Mouse (Mus musculus) forebrain, embryonic 15.5 days (tissue): ENCODE data around the gene Psmc3ip. TPM values are rescaled to one million over a fixed set of nuclear protein-coding genes. Genes with fewer than 3 reads are reported as not detected.

ENCODE experiments used
- ATAC-seq: fragments of 200-750 bp; cut with Nextera tagmentation; replicated peaks from 2 replicates; pipeline ENCODE4 v1.8.0; 2017; ENCODE audit warnings: mild to moderate bottlenecking, moderate TSS enrichment, moderate library complexity
- H3K27ac ChIP-seq: fragments of 300-500 bp; sonication (generic); replicated peaks from 2 replicates; pipeline ENCODE4 v1.5.1; 2015; ENCODE audit warnings: mild to moderate bottlenecking, inconsistent platforms
- H3K27me3 ChIP-seq: fragments of 300-500 bp; sonication (generic); 2 replicates; pipeline ENCODE4 v1.6.1; 2015; ENCODE audit warnings: inconsistent platforms
- H3K36me3 ChIP-seq: fragments of 300-500 bp; sonication (generic); 2 replicates; pipeline ENCODE4 v1.6.1; 2015; ENCODE audit warnings: mild to moderate bottlenecking, inconsistent platforms
- H3K4me1 ChIP-seq: fragments of 300-500 bp; sonication (generic); 2 replicates; pipeline ENCODE4 v1.6.1; 2015; ENCODE audit warnings: inconsistent platforms
- H3K4me2 ChIP-seq: fragments of 300-500 bp; sonication (generic); replicated peaks from 2 replicates; pipeline ENCODE4 v1.6.1; 2015; ENCODE audit warnings: mild to moderate bottlenecking, inconsistent platforms
- H3K4me3 ChIP-seq: fragments of 300-500 bp; sonication (generic); 2 replicates; pipeline ENCODE4 v1.5.1; 2015; ENCODE audit warnings: mild to moderate bottlenecking, inconsistent platforms
- H3K9ac ChIP-seq: fragments of 300-500 bp; sonication (generic); replicated peaks from 2 replicates; pipeline ENCODE4 v1.6.1; 2015; ENCODE audit warnings: mild to moderate bottlenecking, inconsistent platforms
- H3K9me3 ChIP-seq: fragments of 300-500 bp; sonication (generic); 2 replicates; pipeline ENCODE4 v1.6.1; 2016; ENCODE audit warnings: inconsistent platforms
- WGBS: fragments of 180-500 bp; shearing (Covaris S2); methylation state at CpG from one replicate; pipeline ENCODE4 v1.1.7; 2015; ENCODE audit warnings: mixed read lengths; 5-methylcytosine and 5-hydroxymethylcytosine counted together
- polyA plus RNA-seq: library from polyadenylated mRNA; unstranded; fragments of >200 nt; fragmentation: Nextera tagmentation; extraction: Ambion mirVana; gene quantifications from 2 replicates; pipeline ENCODE4 v1.2.1, GENCODE M21; 2015

Gene Psmc3ip
- polyA plus RNA-seq, 1 experiment from 2014 or later = 40.5 TPM

DNA sequence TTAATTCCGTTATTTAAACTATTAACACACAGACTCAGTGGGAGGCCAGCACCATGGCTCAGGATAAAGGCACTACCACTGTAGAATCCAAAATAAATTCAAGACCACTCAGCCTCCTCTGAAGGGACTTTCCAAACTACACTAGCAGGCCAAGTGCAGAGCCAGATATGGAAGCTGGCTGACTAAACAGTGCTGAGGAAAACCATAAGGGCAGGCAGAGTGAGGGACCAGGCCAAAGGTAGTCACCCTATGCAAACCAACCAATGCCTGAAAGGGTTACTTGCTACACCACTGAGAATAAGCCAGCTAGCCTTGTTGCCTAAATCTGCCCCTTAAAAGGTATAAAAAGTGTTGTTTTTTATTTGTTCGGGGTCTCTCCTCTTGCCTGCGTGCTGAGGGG, 16.9 kb upstream of the Psmc3ip start:
- H3K27me3 ChIP-seq = no peaks in the 10 kb centered on the region
- ATAC-seq = no peak
- no peak overlapping the region for H3K4me3 ChIP-seq
- H3K4me2 ChIP-seq = no peak overlapping the region
- WGBS = 84% methylated on average over 3 of the region's 3 CpGs
- H3K9ac ChIP-seq = no peak overlapping the region
- peaks cover 6% of the 10 kb centered on the region; the same call in 1 of the 2 replicates for H3K36me3 ChIP-seq
- no peaks in the 10 kb centered on the region for H3K9me3 ChIP-seq
- H3K27ac ChIP-seq = no peak overlapping the region
- peaks cover 25% of the 10 kb centered on the region for H3K4me1 ChIP-seq

DNA sequence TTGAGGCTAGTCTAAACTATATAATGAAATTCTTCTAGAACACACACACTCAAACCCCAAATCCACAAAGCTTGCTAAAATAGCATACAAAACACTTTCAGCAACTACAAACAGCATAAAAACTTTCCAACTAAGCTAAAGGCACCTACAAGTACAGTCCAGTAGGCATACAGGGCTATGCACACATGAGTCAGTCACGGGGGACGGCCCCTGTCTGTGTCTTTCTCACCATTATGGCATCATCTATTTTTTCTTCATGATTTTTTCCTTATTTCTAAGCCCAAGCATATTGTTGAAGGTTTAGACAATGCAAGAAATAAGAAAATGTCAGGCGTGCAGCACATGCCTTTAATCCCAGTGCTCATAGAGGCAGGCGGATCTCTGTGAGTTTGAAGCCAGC, 15.9 kb upstream of the Psmc3ip start:
- Histone ChIP-seq H3K9me3 (no peaks in the 10 kb centered on the region), H3K4me1 (peaks cover 22% of the 10 kb centered on the region), H3K36me3 (peaks cover 6% of the 10 kb centered on the region; the same call in 1 of the 2 replicates), H3K4me2 (no peak overlapping the region), H3K9ac (no peak overlapping the region), H3K27me3 (no peaks in the 10 kb centered on the region), H3K4me3 (no peak overlapping the region), H3K27ac (no peak overlapping the region)
- 87% methylated on average over 4 of the region's 4 CpGs for WGBS
- no peak for ATAC-seq

GRCm38 (mm10) chr11:101110708-101111107, 15.5 kb upstream of the Psmc3ip start:
- H3K9me3 ChIP-seq = no peaks in the 10 kb centered on the region
- H3K4me1 ChIP-seq = peaks cover 17% of the 10 kb centered on the region
- H3K9ac ChIP-seq = no peak overlapping the region
- H3K27me3 ChIP-seq = no peaks in the 10 kb centered on the region
- H3K4me2 ChIP-seq = no peak overlapping the region
- H3K36me3 ChIP-seq = peaks cover 7% of the 10 kb centered on the region; the same call in 1 of the 2 replicates
- WGBS = 75% methylated on average over 5 of the region's 5 CpGs
- H3K27ac ChIP-seq = no peak overlapping the region
- H3K4me3 ChIP-seq = no peak overlapping the region
- ATAC-seq = no peak

GRCm38 (mm10) chr11:101109351-101109750, 14.1 kb upstream of the Psmc3ip start:
- ATAC-seq = no peak
- WGBS = 54% methylated on average over 4 of the region's 4 CpGs
- no peaks in the 10 kb centered on the region for H3K9me3 ChIP-seq

DNA sequence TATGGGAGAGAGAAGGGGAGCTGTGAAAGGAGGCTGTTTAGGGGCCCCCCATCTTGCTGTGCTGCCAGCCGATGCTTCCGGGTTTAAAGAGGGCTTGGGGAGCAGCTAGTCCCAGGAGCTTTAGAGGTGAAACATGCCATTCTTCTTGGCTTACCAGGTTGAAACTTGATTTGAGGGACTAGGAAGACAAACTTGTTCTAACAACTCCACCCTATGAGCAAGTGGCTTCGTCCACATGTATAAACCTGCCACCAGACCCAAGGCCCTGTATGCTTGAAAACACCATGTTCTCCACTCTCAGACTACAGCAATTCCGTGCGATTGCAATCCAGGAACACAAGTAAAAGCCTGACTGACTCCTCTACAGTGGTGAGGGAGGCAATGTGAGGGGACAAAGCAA, 7.8 kb upstream of the Psmc3ip start:
- no peak overlapping the region for H3K27ac ChIP-seq
- H3K4me1 ChIP-seq = no peaks in the 10 kb centered on the region
- no peaks in the 10 kb centered on the region for H3K27me3 ChIP-seq
- no peaks in the 10 kb centered on the region for H3K9me3 ChIP-seq
- no peak overlapping the region for H3K9ac ChIP-seq
- no peak overlapping the region for H3K4me2 ChIP-seq
- H3K36me3 ChIP-seq = peaks cover 52% of the 10 kb centered on the region
- no peak for ATAC-seq
- H3K4me3 ChIP-seq = no peak overlapping the region
- 91% methylated on average over 5 of the region's 5 CpGs for WGBS

More at GRCm38 (mm10) chr11:101109351-101109750, 14.1 kb upstream of the Psmc3ip start:
- H3K4me1 ChIP-seq = peaks cover 4% of the 10 kb centered on the region; the same call in 1 of the 2 replicates
- no peak overlapping the region for H3K4me3 ChIP-seq
- H3K4me2 ChIP-seq = no peak overlapping the region
- no peaks in the 10 kb centered on the region for H3K27me3 ChIP-seq
- H3K9ac ChIP-seq = no peak overlapping the region
- peaks cover 13% of the 10 kb centered on the region for H3K36me3 ChIP-seq
- H3K27ac ChIP-seq = no peak overlapping the region

GRCm38 (mm10) chr11:101098231-101098630, 3.0 kb upstream of the Psmc3ip start:
- Histone ChIP-seq H3K4me3 (no peak overlapping the region), H3K27ac (no peak overlapping the region), H3K4me2 (no peak overlapping the region), H3K27me3 (no peaks in the 10 kb centered on the region), H3K9ac (no peak overlapping the region), H3K4me1 (peaks cover 19% of the 10 kb centered on the region), H3K36me3 (peaks cover 56% of the 10 kb centered on the region), H3K9me3 (no peaks in the 10 kb centered on the region)
- 90% methylated on average over 8 of the region's 8 CpGs for WGBS
- ATAC-seq = no peak

DNA sequence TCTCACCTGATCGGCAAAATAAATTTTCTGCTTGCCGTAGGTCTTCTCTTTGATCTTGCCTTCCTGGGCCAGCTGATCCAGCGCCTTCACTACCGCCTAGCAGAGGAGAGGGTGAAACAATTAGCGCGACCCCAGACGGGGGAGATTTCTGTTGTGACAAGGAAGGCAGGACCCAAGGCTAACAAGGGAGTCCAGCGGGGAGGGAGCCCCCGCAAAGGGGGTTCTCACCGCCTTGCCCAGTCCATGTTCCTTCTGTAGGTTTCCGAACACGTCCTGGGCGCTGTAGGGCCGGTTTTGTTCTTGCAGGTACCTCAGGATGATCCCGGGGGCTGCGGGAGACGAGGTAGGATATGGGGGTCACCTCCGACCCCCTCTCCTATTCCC, 314 bp downstream of the Psmc3ip start:
- ATAC-seq = no peak; the same call in 1 of the 2 replicates
- Histone ChIP-seq H3K27ac (peak overlapping the region; percentile 89), H3K9ac (peak overlapping the region; percentile 71), H3K4me3 (peak overlapping the region; percentile 90), H3K4me2 (peak overlapping the region; percentile 83), H3K27me3 (no peaks in the 10 kb centered on the region), H3K9me3 (no peaks in the 10 kb centered on the region), H3K36me3 (peaks cover 68% of the 10 kb centered on the region), H3K4me1 (peaks cover 19% of the 10 kb centered on the region)
- 0% methylated on average over 18 of the region's 18 CpGs for WGBS

DNA sequence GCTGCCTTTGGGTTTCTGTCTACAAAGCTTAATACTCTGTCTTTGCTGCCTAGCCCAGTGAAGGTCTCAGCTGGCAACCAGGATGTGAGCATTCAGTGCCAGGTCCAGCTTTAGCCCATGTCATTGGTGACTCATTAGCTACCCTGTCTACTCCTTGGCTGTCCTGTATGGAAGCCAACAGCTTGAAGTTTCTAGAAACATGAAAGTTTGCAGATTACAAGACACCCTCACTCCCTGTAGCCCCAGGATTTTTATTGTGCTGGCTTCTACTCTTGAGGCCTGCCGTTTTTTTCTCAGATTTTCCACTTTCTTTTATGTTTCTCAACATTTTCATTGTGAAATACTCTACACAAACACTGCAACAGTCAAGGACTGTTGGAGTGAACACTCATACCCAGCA, 5.3 kb downstream of the Psmc3ip start:
- H3K4me1 ChIP-seq = peaks cover 41% of the 10 kb centered on the region
- no peak overlapping the region for H3K4me3 ChIP-seq
- no peak overlapping the region for H3K27ac ChIP-seq
- H3K9me3 ChIP-seq = no peaks in the 10 kb centered on the region
- 92% methylated on average over 1 of the region's 1 CpGs for WGBS
- no peak overlapping the region for H3K9ac ChIP-seq
- peaks cover 51% of the 10 kb centered on the region for H3K36me3 ChIP-seq
- no peaks in the 10 kb centered on the region for H3K27me3 ChIP-seq
- H3K4me2 ChIP-seq = no peak overlapping the region
- ATAC-seq = no peak

DNA sequence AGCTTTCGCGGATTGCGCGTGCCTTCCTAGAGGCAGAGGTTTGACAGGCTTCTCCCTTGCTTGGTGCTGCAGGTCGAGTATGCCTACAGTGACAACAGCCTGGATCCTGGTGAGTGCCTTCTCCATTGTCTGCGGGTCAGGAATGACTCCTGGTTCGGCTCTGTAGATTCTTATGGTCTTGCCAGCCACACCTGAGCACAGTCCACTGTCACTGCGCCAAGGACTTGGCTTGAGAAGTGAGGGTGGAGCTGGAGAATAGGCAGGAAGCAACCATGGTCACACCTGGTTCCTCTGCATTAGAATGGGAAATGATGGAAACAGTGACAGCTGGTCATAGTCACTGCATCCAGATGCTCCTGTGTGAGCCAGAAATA, 7.6 kb downstream of the Psmc3ip start:
- WGBS = 13% methylated on average over 8 of the region's 8 CpGs
- Histone ChIP-seq H3K4me2 (peak overlapping the region; percentile 89), H3K4me1 (peaks cover 38% of the 10 kb centered on the region), H3K9ac (peak overlapping the region; percentile 76), H3K4me3 (peak overlapping the region; percentile 73), H3K27me3 (no peaks in the 10 kb centered on the region), H3K9me3 (no peaks in the 10 kb centered on the region), H3K36me3 (peaks cover 42% of the 10 kb centered on the region), H3K27ac (peak overlapping the region; percentile 86)
- ATAC-seq = no peak

- under 1% methylated on average over 52 of the region's 52 CpGs for WGBS
- H3K36me3 ChIP-seq = peaks cover 35% of the 10 kb centered on the region
- no peaks in the 10 kb centered on the region for H3K27me3 ChIP-seq
- peak within 1 kb of the TSS; percentile 76 for H3K9ac ChIP-seq
- peak within 1 kb of the TSS; percentile 73 for H3K4me3 ChIP-seq
- peaks cover 38% of the 10 kb centered on the region for H3K4me1 ChIP-seq
- peak within 1 kb of the TSS; percentile 89 for H3K4me2 ChIP-seq
- peak within 1 kb of the TSS; percentile 86 for H3K27ac ChIP-seq
- no peaks in the 10 kb centered on the region for H3K9me3 ChIP-seq
- peak; percentile 82 for ATAC-seq
These were observed 8.2 kb downstream of the Psmc3ip start, which contains the start of gene Mlx for GRCm38 (mm10) chr11:101086756-101087681. TSS of gene Mlx (plus strand) at chr11:101087277.

DNA sequence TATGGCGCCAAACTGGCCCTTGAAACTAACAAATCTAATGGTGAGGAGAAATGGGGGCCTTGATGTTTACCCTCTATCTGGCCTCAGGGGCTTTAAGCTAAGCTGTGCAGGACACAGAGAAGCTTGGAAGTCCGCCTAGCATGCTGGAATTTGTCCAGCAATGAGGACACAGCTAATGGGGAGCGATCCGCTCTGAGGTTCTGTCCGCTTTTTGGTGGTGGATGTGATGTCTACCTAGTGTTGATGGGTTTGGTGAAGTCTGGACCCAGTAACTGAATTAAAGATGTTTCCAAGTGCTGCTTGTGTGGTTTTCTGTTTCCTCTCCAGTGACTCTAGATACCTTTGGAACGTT, 8.9 kb downstream of the Psmc3ip start:
- Histone ChIP-seq H3K4me3 (peak overlapping the region; percentile 73; the same call in 1 of the 2 replicates), H3K4me2 (peak overlapping the region; percentile 89), H3K27me3 (peaks cover under 1% of the 10 kb centered on the region; the same call in 1 of the 2 replicates), H3K36me3 (peaks cover 28% of the 10 kb centered on the region), H3K9me3 (no peaks in the 10 kb centered on the region), H3K27ac (peak overlapping the region; percentile 86), H3K4me1 (peaks cover 45% of the 10 kb centered on the region), H3K9ac (0 out of 2 replicates have a peak overlapping the region, but pooled peaks have one; percentile 14)
- no peak for ATAC-seq
- WGBS = 77% methylated on average over 6 of the region's 6 CpGs

DNA sequence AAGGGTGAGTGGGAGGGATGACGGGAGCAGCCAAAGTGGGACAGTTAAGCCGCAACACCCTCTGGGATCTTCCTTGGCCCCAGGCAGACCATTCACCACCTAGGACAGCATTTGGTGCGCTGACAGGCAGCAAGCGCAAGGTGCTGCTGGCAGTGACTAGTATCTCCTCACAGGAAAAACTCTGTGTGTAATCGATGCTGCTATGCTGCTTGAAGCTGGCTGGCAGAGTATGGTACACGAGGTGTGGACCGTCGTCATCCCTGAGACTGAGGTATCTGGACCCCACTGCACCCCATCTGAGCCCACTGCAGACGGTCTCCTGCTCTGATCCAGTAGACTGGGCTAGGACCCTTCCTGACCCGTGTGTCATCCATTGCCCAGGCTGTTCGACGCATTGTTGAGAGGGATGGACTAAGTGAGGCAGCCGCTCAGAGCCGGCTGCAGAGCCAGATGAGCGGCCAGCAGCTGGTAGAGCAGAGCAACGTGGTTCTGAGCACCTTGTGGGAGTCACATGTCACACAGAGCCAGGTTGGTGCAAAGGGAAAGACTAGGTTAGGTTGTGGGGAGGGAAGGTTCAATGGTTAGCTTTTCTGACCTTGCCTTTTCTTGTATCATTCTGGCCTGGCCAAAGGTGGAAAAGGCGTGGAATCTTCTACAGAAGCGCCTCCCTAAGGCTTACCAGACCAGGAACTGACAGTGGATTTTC, 9.5 kb downstream of the Psmc3ip start:
- H3K27me3 ChIP-seq = peaks cover 6% of the 10 kb centered on the region
- 94% methylated on average over 18 of the region's 18 CpGs for WGBS
- peaks cover 23% of the 10 kb centered on the region for H3K36me3 ChIP-seq
- ATAC-seq = no peak
- H3K4me3 ChIP-seq = no peak overlapping the region
- no peaks in the 10 kb centered on the region for H3K9me3 ChIP-seq
- H3K4me1 ChIP-seq = peaks cover 47% of the 10 kb centered on the region
- no peak overlapping the region for H3K4me2 ChIP-seq
- H3K9ac ChIP-seq = no peak overlapping the region
- H3K27ac ChIP-seq = 0 out of 2 replicates have a peak overlapping the region, but pooled peaks have one; percentile 86
